Mouse (Mus musculus) v-Abl transformed pro-B cells (cell line): ENCODE results near the gene Ddx27.

ENCODE experiments used
- in situ Hi-C, 2 experiments: fragments of 400-800 bp; cut with MboI; formaldehyde crosslinking; loops; one replicate each; pipeline ENCODE4 v1.15.1; 2025; ENCODE audit not compliant: unreplicated experiment in 2 of 2

Ddx27 gene

DNA sequence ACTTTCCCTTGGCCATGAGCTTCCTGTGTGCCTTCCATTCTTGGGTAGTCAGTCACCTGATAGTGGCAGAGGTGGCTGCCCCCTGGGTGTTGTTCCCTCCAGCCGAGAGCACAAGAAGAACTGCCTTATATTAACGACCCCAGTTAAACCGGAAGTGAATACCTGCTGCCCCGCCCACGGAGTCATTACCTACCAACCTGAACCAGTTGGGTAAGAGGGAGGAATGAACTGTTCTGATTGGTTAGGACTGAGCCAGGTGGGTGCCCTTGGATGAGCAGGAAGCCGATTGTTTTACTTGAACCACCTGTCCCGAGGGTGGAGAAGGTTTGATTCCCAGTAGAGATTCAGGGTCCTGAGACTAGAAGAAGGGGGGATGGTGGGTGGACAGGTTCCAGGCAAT is 63.5 kb downstream of the Ddx27 start:
- in situ Hi-C loops = no loop called here

DNA sequence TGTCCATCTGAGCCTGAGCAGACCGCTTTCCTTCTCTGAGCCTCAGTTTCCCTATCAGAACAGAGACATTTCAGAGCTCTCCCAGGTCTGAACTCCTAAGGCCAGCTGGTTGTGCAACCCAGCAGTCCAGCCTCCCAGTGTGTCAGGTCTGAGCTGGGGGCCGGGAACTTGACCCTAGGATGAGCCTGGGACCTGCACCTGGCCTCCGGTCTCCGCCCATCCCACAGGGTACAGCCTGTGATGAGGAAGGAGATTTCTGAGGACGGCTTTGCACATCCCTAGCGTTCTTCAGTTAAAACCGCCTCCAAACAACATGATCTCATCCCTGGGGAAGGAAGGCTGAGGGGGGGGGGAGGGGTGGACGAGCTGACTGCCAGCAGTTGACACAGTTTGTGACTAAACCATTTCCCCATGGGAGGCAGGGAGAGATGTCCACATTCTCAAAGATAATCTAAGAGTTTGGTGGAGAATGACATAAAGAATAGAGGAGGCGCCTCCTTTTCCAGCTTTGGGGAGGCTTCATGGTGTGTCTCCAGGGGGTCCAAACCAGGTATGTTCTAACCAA is 64.0 kb downstream of the Ddx27 start:
- in situ Hi-C loops = no loop called here

GRCm38 (mm10) chr2:167079535-167080257 is 64.7 kb downstream of the Ddx27 start:
- in situ Hi-C loops = no loop called here

DNA sequence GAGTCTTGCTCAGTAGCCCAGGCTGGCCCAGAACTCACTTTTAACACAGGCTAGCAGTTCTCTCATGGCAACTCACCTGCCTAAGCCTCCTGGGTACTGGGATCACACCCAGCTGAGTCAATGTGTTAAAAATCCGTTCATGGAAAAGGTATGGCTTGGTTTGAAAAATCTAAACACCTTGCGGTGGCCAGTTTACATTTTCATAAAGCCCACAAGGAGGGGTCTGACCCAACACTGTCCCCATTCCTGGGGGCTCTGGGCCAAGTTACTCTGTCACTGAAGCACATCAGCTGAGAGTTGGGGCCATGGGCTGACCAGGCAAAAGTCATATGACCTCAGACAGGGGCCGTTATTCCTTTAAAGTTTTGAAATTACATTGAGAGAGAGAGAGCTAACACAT is 65.4 kb downstream of the Ddx27 start:
- in situ Hi-C loops = no loop called here

GRCm38 (mm10) chr2:167081135-167081534 is 66.1 kb downstream of the Ddx27 start:
- in situ Hi-C loops = no loop called here

DNA sequence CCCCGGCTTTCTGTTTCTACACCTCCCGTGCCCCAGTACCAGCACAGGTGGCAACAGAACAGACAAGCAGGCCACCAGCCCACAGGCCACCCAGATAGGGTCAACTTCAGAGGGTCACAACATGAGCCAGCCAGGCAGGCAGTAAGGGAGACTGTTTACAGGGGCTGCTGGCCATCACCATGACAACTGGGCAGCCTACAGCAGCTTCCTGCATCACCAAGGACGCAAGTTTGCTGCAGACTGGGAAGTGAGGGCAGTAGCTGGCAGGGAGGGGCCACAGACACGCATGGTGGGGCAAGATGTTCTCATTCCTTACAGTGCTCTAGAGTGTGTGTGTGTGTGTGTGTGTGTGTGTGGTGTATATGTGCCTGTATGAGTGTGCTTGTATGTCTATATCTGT is 66.6 kb downstream of the Ddx27 start:
- in situ Hi-C loops = no loop called here
